Mouse (Mus musculus): ENCODE data around the gene Taar9. TPM values are rescaled to one million over a fixed set of nuclear protein-coding genes. Genes with fewer than 3 reads are reported as not detected.
"Not testable (repeated sequence)": the region's sequence is repeated elsewhere in the genome, so short reads cannot be mapped to it uniquely, and the experiment has no call there.

The Taar9 gene
- polyA plus RNA-seq, 1 experiment from 2014 or later, result not detected

GRCm38 (mm10) chr10:24132273-24132672 is 22.9 kb upstream of the Taar9 start:
- H3K4me3 ChIP-seq (ENCODE audit: low read depth, low read length), result no peak overlapping the region
- H3K4me1 ChIP-seq (ENCODE audit: control insufficient read depth, insufficient read depth, low read length), result no peaks in the 10 kb centered on the region
- H3K4me2 ChIP-seq (ENCODE audit: low read depth, severe bottlenecking), result no peak overlapping the region
- WGBS, result 18% methylated on average over 5 of the region's 5 CpGs
- no peaks in the 10 kb centered on the region for H3K9me3 ChIP-seq (ENCODE audit: control insufficient read depth, low read length)
- no peak overlapping the region for H3K27ac ChIP-seq (replicated peaks; ENCODE audit: low read depth, low read length)
- no peaks in the 10 kb centered on the region for H3K27me3 ChIP-seq (ENCODE audit: control insufficient read depth, insufficient read depth, low read length)
- DNase-seq (ENCODE audit: low spot score), result peak; percentile 35
- no peak for ATAC-seq (ENCODE audit: insufficient number of reproducible peaks, low FRiP score, low TSS enrichment, low read depth)
- peak overlapping the region; percentile 12; the same call in 1 of the 2 replicates for H3K9ac ChIP-seq (ENCODE audit: low read length)
- H3K36me3 ChIP-seq (ENCODE audit: control insufficient read depth, insufficient read depth, low read length), result no peaks in the 10 kb centered on the region

DNA sequence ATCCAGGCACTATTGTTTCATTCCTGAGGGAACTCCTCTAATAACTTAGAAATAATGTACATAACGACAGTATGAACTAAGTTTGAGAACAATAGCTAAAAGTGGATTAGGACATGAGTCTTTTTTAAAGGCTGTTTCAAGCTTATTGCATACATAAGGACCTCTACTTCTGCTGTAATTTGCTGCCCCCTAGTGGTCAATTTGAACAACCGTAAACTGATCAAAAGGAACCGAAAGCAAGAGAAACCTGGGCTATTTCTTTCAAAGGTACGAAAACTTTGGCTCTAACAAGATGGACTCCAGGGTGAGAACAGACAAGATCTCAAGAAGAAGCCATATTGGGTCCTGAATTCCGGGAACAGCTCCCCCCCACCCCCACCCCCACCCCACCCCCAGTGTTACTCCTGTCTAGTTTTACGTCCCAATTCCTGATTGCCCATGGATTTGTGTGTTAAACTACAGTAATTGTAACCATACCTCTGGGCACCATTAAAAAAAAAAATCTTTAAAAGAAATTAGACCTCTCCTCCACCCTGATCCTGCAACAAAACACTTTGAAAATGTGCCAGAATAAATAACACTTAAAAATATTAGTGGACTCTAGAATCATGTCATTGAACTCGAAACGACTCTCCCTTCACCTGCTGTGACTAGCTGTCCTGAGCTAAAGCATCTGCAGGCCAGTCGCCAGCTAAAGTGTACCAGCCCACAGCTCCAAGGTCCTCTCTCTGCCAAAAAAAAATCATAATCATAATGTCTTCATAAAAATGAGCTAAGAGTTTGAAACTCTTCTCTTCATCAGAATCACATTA is 22.3 kb upstream of the Taar9 start:
- WGBS, result 21% methylated on average over 9 of the region's 9 CpGs
- Histone ChIP-seq H3K27me3 (ENCODE audit: control insufficient read depth, insufficient read depth, low read length) (no peaks in the 10 kb centered on the region), H3K36me3 (ENCODE audit: control insufficient read depth, insufficient read depth, low read length) (no peaks in the 10 kb centered on the region), H3K27ac (replicated peaks; ENCODE audit: low read depth, low read length) (no peak overlapping the region), H3K9me3 (ENCODE audit: control insufficient read depth, low read length) (no peaks in the 10 kb centered on the region), H3K4me1 (ENCODE audit: control insufficient read depth, insufficient read depth, low read length) (no peaks in the 10 kb centered on the region), H3K4me2 (ENCODE audit: low read depth, severe bottlenecking) (peak overlapping the region; percentile 25; the same call in 1 of the 2 replicates), H3K9ac (ENCODE audit: low read length) (no peak overlapping the region), H3K4me3 (ENCODE audit: low read depth, low read length) (no peak overlapping the region)
- DNase-seq (ENCODE audit: low spot score) (peak; percentile 35), ATAC-seq (ENCODE audit: insufficient number of reproducible peaks, low FRiP score, low TSS enrichment, low read depth) (no peak; the same call in 1 of the 2 replicates)

- 56% methylated on average over 6 of the region's 6 CpGs for WGBS
- no peaks in the 10 kb centered on the region for H3K36me3 ChIP-seq (ENCODE audit: control insufficient read depth, insufficient read depth, low read length)
- H3K9me3 ChIP-seq (ENCODE audit: control insufficient read depth, low read length), result no peaks in the 10 kb centered on the region
- no peak overlapping the region for H3K27ac ChIP-seq (replicated peaks; ENCODE audit: low read depth, low read length)
- H3K4me3 ChIP-seq (ENCODE audit: low read depth, low read length), result no peak overlapping the region
- peak; percentile 52 for DNase-seq (ENCODE audit: low spot score)
- no peak overlapping the region for H3K4me2 ChIP-seq (ENCODE audit: low read depth, severe bottlenecking)
- no peak overlapping the region for H3K9ac ChIP-seq (ENCODE audit: low read length)
- H3K4me1 ChIP-seq (ENCODE audit: control insufficient read depth, insufficient read depth, low read length), result no peaks in the 10 kb centered on the region
- no peaks in the 10 kb centered on the region for H3K27me3 ChIP-seq (ENCODE audit: control insufficient read depth, insufficient read depth, low read length)
- no peak for ATAC-seq (ENCODE audit: insufficient number of reproducible peaks, low FRiP score, low TSS enrichment, low read depth)
Observed at GRCm38 (mm10) chr10:24111116-24111778, 1.9 kb upstream of the Taar9 start.

GRCm38 (mm10) chr10:24108236-24108635 is 1.1 kb downstream of the Taar9 start:
- no peak for ATAC-seq (ENCODE audit: insufficient number of reproducible peaks, low FRiP score, low TSS enrichment, low read depth)
- no peaks in the 10 kb centered on the region for H3K4me1 ChIP-seq (ENCODE audit: control insufficient read depth, insufficient read depth, low read length)
- no peaks in the 10 kb centered on the region for H3K27me3 ChIP-seq (ENCODE audit: control insufficient read depth, insufficient read depth, low read length)
- WGBS, result 41% methylated on average over 3 of the region's 3 CpGs
- H3K36me3 ChIP-seq (ENCODE audit: control insufficient read depth, insufficient read depth, low read length), result no peaks in the 10 kb centered on the region
- H3K27ac ChIP-seq (replicated peaks; ENCODE audit: low read depth, low read length), result no peak overlapping the region
- no peak overlapping the region for H3K4me3 ChIP-seq (ENCODE audit: low read depth, low read length)
- no peaks in the 10 kb centered on the region for H3K9me3 ChIP-seq (ENCODE audit: control insufficient read depth, low read length)
- no peak for DNase-seq (ENCODE audit: low spot score)
- no peak overlapping the region for H3K9ac ChIP-seq (ENCODE audit: low read length)
- no peak overlapping the region for H3K4me2 ChIP-seq (ENCODE audit: low read depth, severe bottlenecking)

DNA sequence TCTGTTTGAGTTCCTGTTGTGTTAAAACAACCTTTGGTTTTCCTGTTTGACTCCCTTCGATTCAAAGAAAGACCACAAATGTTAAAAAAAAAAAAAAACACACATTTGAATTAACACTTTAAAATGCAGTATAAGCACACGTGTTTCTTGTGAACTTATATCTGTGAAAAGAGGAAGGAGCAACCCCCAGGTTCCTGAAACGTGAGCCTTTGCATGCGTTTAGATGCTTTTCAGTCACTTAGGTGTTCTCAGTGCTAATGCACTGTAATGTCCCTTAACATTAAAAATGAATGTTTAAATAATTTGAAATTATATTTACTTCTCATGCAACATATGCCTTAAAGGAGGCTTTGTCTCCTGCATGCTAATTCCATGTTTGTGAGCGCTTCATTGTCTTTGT is 1.6 kb downstream of the Taar9 start:
- ATAC-seq (ENCODE audit: insufficient number of reproducible peaks, low FRiP score, low TSS enrichment, low read depth), result no peak
- Histone ChIP-seq H3K4me3 (ENCODE audit: low read depth, low read length) (no peak overlapping the region), H3K4me2 (ENCODE audit: low read depth, severe bottlenecking) (no peak overlapping the region), H3K4me1 (ENCODE audit: control insufficient read depth, insufficient read depth, low read length) (no peaks in the 10 kb centered on the region), H3K27me3 (ENCODE audit: control insufficient read depth, insufficient read depth, low read length) (no peaks in the 10 kb centered on the region), H3K9me3 (ENCODE audit: control insufficient read depth, low read length) (no peaks in the 10 kb centered on the region), H3K27ac (replicated peaks; ENCODE audit: low read depth, low read length) (no peak overlapping the region), H3K36me3 (ENCODE audit: control insufficient read depth, insufficient read depth, low read length) (no peaks in the 10 kb centered on the region), H3K9ac (ENCODE audit: low read length) (no peak overlapping the region)
- no peak for DNase-seq (ENCODE audit: low spot score)
- 57% methylated on average over 5 of the region's 5 CpGs for WGBS

DNA sequence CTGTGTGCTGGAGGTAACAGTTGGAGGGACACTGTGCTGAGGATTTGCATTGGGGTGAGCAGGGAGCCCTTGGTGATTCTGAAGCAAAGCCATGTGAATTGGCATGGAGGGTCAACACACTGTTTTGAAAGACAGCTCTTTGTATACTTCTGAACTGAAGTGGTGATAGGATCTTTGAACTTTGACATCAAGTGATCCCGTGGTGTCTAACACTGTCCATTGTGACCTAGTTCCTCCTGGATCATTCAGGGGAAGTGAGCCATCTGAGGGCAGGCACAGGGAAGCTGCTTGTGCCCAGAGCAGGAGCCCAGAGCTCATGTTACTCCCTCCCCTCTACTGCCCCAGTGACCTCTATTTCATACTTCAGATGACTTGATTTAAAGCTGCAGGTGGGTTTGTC is 6.0 kb downstream of the Taar9 start:
- not testable (repeated sequence) for ATAC-seq (ENCODE audit: insufficient number of reproducible peaks, low FRiP score, low TSS enrichment, low read depth); H3K27me3 ChIP-seq (ENCODE audit: control insufficient read depth, insufficient read depth, low read length); H3K4me2 ChIP-seq (ENCODE audit: low read depth, severe bottlenecking); DNase-seq (ENCODE audit: low spot score); H3K9ac ChIP-seq (ENCODE audit: low read length); H3K4me3 ChIP-seq (ENCODE audit: low read depth, low read length); H3K36me3 ChIP-seq (ENCODE audit: control insufficient read depth, insufficient read depth, low read length); H3K27ac ChIP-seq (replicated peaks; ENCODE audit: low read depth, low read length); H3K4me1 ChIP-seq (ENCODE audit: control insufficient read depth, insufficient read depth, low read length); H3K9me3 ChIP-seq (ENCODE audit: control insufficient read depth, low read length)
- 64% methylated on average over 1 of the region's 1 CpGs for WGBS

DNA sequence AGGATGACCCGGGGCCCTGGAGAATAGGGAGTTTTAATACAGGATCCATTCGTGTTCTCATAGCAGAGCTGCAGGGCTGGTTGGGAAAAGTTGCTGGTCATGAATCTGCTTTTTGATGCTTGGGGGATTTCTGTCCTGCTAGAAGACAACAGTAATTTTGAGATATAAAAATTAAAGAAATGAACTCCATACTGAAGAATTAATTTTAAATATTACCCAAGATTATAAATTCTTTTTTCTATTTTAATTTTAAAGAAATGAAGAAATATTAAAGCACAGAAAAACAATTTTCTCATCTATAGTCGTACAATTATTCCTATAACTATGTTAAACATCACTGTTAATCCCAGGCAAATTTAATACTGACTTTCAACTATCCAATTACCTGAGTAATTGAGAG is 7.5 kb downstream of the Taar9 start, which contains the start of gene Taar8c:
Gene Taar8c, minus strand, starts transcription at position 101 of the 400 bp plus-strand sequence.
- H3K9me3 ChIP-seq (ENCODE audit: control insufficient read depth, low read length); H3K27ac ChIP-seq (replicated peaks; ENCODE audit: low read depth, low read length); H3K27me3 ChIP-seq (ENCODE audit: control insufficient read depth, insufficient read depth, low read length); H3K9ac ChIP-seq (ENCODE audit: low read length); H3K36me3 ChIP-seq (ENCODE audit: control insufficient read depth, insufficient read depth, low read length); H3K4me2 ChIP-seq (ENCODE audit: low read depth, severe bottlenecking); H3K4me3 ChIP-seq (ENCODE audit: low read depth, low read length); H3K4me1 ChIP-seq (ENCODE audit: control insufficient read depth, insufficient read depth, low read length); DNase-seq (ENCODE audit: low spot score); ATAC-seq (ENCODE audit: insufficient number of reproducible peaks, low FRiP score, low TSS enrichment, low read depth): not testable (repeated sequence)
- WGBS, result 84% methylated on average over 1 of the region's 3 CpGs

GRCm38 (mm10) chr10:24097010-24097409 is 12.3 kb downstream of the Taar9 start:
- not testable (repeated sequence) for H3K9me3 ChIP-seq (ENCODE audit: control insufficient read depth, low read length); H3K4me2 ChIP-seq (ENCODE audit: low read depth, severe bottlenecking); H3K9ac ChIP-seq (ENCODE audit: low read length); H3K27ac ChIP-seq (replicated peaks; ENCODE audit: low read depth, low read length); H3K4me1 ChIP-seq (ENCODE audit: control insufficient read depth, insufficient read depth, low read length); H3K4me3 ChIP-seq (ENCODE audit: low read depth, low read length); DNase-seq (ENCODE audit: low spot score); H3K36me3 ChIP-seq (ENCODE audit: control insufficient read depth, insufficient read depth, low read length); H3K27me3 ChIP-seq (ENCODE audit: control insufficient read depth, insufficient read depth, low read length); ATAC-seq (ENCODE audit: insufficient number of reproducible peaks, low FRiP score, low TSS enrichment, low read depth)
- 80% methylated on average over 2 of the region's 2 CpGs for WGBS
